Comparison of ENCODE assay signal across 8 mouse cellular contexts in genomic region chr14:30561470-30562187, GRCm38 (mm10). TPM values are rescaled to one million over a fixed set of nuclear protein-coding genes. Genes with fewer than 3 reads are reported as not detected.
DNase-seq lines count a peak whose midpoint lies in the region; ATAC-seq and TF ChIP-seq lines count a peak whose summit lies in the region.

No protein-coding gene starts in this region.

- no peak overlapping the region for H3K4me2 ChIP-seq in neural tube, embryonic 14.5 days (ENCODE audit: low read depth, low read length)

- TF ChIP-seq RAD21 in MEL (IDR thresholded peaks at IDR 0.05; ENCODE audit: low read depth, low read length): no peak

- H3K36me3 ChIP-seq in MEL (ENCODE audit: control insufficient read depth in 1 of 2, insufficient read depth in 2 of 2, low read length in 2 of 2): peaks cover 27 to 39% of the 10 kb centered on the region in 2 experiments
- peaks cover 30% of the 10 kb centered on the region for H3K36me3 ChIP-seq in neural tube, embryonic 14.5 days (ENCODE audit: control insufficient read depth, insufficient read depth, low read length)

- H3K27ac ChIP-seq in MEL (ENCODE audit: control insufficient read depth, low read depth, low read length): peak overlapping the region; percentile 72
- no peak overlapping the region for H3K27ac ChIP-seq in neural tube, embryonic 14.5 days (ENCODE audit: low read depth, low read length)

- H3K9ac ChIP-seq in MEL (ENCODE audit: control insufficient read depth, low read depth, low read length, poor library complexity, severe bottlenecking): peak overlapping the region; percentile 17; the same call in 1 of the 2 replicates
- no peak overlapping the region for H3K9ac ChIP-seq in neural tube, embryonic 14.5 days (replicated peaks; ENCODE audit: low read depth, low read length)

- no peak for TF ChIP-seq CTCF in MEL (IDR thresholded peaks at IDR 0.05 in 2 of 3, conservative IDR thresholded peaks at IDR 0.05 in 1 of 3; ENCODE audit: control insufficient read depth in 1 of 3, insufficient read depth in 1 of 3, low read depth in 2 of 3, low read length in 3 of 3, poor library complexity in 1 of 3, severe bottlenecking in 1 of 3)

- no peaks in the 10 kb centered on the region for H3K27me3 ChIP-seq in MEL (ENCODE audit: control insufficient read depth in 1 of 2, insufficient read depth in 2 of 2, low read length in 2 of 2)
- no peaks in the 10 kb centered on the region for H3K27me3 ChIP-seq in neural tube, embryonic 14.5 days (ENCODE audit: control insufficient read depth, insufficient read depth, low read length)

- TF ChIP-seq EP300 in MEL (IDR thresholded peaks at IDR 0.05; ENCODE audit: low read depth in 1 of 2, low read length in 2 of 2): peak; percentile 96

- H3K4me1 ChIP-seq in MEL (ENCODE audit: control insufficient read depth in 1 of 2, insufficient read depth in 2 of 2, low read length in 2 of 2): peaks cover 15 to 24% of the 10 kb centered on the region in 2 experiments
- 0 out of 2 replicates have a peak, but pooled peaks cover 5% of the 10 kb centered on the region for H3K4me1 ChIP-seq in neural tube, embryonic 14.5 days (ENCODE audit: control insufficient read depth, insufficient read depth, low read length)

- peaks cover 20% of the 10 kb centered on the region; the same call in 1 of the 2 replicates for H3K79me2 ChIP-seq in MEL (ENCODE audit: control insufficient read depth, insufficient read depth, low read length, poor library complexity)

- H3K9me3 ChIP-seq in MEL (replicated peaks; ENCODE audit: insufficient read depth, low read length): no peaks in the 10 kb centered on the region
- no peaks in the 10 kb centered on the region for H3K9me3 ChIP-seq in neural tube, embryonic 14.5 days (ENCODE audit: control insufficient read depth, low read length)

- DNase-seq in heart, adult 11 months: peak; percentile 92
- DNase-seq in heart, postnatal 25 days (ENCODE audit: low spot score): no peak
- DNase-seq in MEL (ENCODE audit: low read depth, low spot score): peak; percentile 92
- DNase-seq in kidney, adult 9 months: peak; percentile 93
- DNase-seq in frontal cortex, postnatal 10 days (ENCODE audit: low spot score in 2 of 2): no peak
- DNase-seq in frontal cortex, postnatal 36 days (ENCODE audit: low spot score in 2 of 2): no peak

- no peak overlapping the region for H3K4me3 ChIP-seq in MEL (ENCODE audit: control insufficient read depth in 1 of 2, insufficient read depth in 1 of 2, low read depth in 2 of 2, low read length in 2 of 2)
- no peak overlapping the region for H3K4me3 ChIP-seq in neural tube, embryonic 14.5 days (ENCODE audit: low read depth, low read length)

- 66% methylated on average over 14 of the region's 14 CpGs for WGBS in neural tube, embryonic 14.5 days

- peak in 1 of 2 experiments; percentile 43; a peak in 2 of 4 replicates for TF ChIP-seq POLR2A in MEL (IDR thresholded peaks at IDR 0.05; ENCODE audit: control insufficient read depth in 1 of 2, insufficient read depth in 1 of 2, low read depth in 1 of 2, low read length in 2 of 2, poor library complexity in 1 of 2)

- intact Hi-C loops in heart, postnatal 25 days (cut with DNase I): no loop called here

- peak; percentile 87 for ATAC-seq in erythroid progenitor cell, adult 5-6 weeks (replicated peaks; ENCODE audit: low FRiP score, poor library complexity, severe bottlenecking)
- ATAC-seq in neural tube, embryonic 14.5 days (ENCODE audit: low read depth): peak; percentile 76; the same call in 1 of the 2 replicates

TF ChIP-seq in MEL, 35 proteins besides CTCF, POLR2A, EP300 and RAD21:
- no peak for TF ChIP-seq ZMIZ1 (IDR thresholded peaks at IDR 0.05; ENCODE audit: low read depth, low read length)
- TF ChIP-seq CHD1 (IDR thresholded peaks at IDR 0.05; ENCODE audit: low read depth, low read length): no peak
- peak; percentile 92 for TF ChIP-seq MAZ (IDR thresholded peaks at IDR 0.05; ENCODE audit: low read depth, low read length)
- TF ChIP-seq TAL1 (IDR thresholded peaks at IDR 0.05; ENCODE audit: low read length): peak; percentile 95
- no peak for TF ChIP-seq ZKSCAN1 (IDR thresholded peaks at IDR 0.05; ENCODE audit: low read depth, low read length)
- peak; percentile 68; the same call in 1 of the 2 replicates for TF ChIP-seq ZNF384 (IDR thresholded peaks at IDR 0.05; ENCODE audit: low read depth, low read length)
- peak; percentile 83 for TF ChIP-seq RCOR1 (IDR thresholded peaks at IDR 0.05; ENCODE audit: low read depth, low read length)
- no peak for TF ChIP-seq SMC3 (IDR thresholded peaks at IDR 0.05; ENCODE audit: low read depth, low read length)
- TF ChIP-seq NELFE (IDR thresholded peaks at IDR 0.05; ENCODE audit: low read depth, low read length): no peak
- TF ChIP-seq SIN3A (IDR thresholded peaks at IDR 0.05; ENCODE audit: low read length): peak; percentile 66
- peak; percentile 41; the same call in 1 of the 2 replicates for TF ChIP-seq MYC (IDR thresholded peaks at IDR 0.05; ENCODE audit: low read depth, low read length)
- TF ChIP-seq USF2 (IDR thresholded peaks at IDR 0.05; ENCODE audit: borderline replicate concordance in 1 of 2, insufficient read depth in 1 of 2, low read depth in 1 of 2, low read length in 2 of 2): no peak
- peak; percentile 44 for TF ChIP-seq HCFC1 (IDR thresholded peaks at IDR 0.05; ENCODE audit: low read depth, low read length)
- TF ChIP-seq POLR2AphosphoS2 (IDR thresholded peaks at IDR 0.05; ENCODE audit: low read length): peak; percentile 82
- no peak for TF ChIP-seq MEF2A (IDR thresholded peaks at IDR 0.05; ENCODE audit: extremely low read depth, insufficient replicate concordance, low read depth, low read length, poor library complexity, severe bottlenecking)
- TF ChIP-seq TCF12 (IDR thresholded peaks at IDR 0.05; ENCODE audit: low read depth, low read length): peak; percentile 98
- TF ChIP-seq ELF1 (IDR thresholded peaks at IDR 0.05; ENCODE audit: low read depth, low read length): 0 out of 2 replicates have a peak, but pooled peaks have one; percentile 28
- TF ChIP-seq BHLHE40 (IDR thresholded peaks at IDR 0.05; ENCODE audit: borderline replicate concordance, low read depth, low read length): no peak
- no peak for TF ChIP-seq ZC3H11A (IDR thresholded peaks at IDR 0.05; ENCODE audit: low read depth, low read length)
- no peak for TF ChIP-seq JUND (IDR thresholded peaks at IDR 0.05; ENCODE audit: low read depth, low read length)
- TF ChIP-seq NRF1 (IDR thresholded peaks at IDR 0.05; ENCODE audit: insufficient read depth, low read depth, low read length, poor library complexity, severe bottlenecking): no peak
- no peak for TF ChIP-seq MAX (IDR thresholded peaks at IDR 0.05; ENCODE audit: low read length)
- TF ChIP-seq MAFK (IDR thresholded peaks at IDR 0.05; ENCODE audit: borderline replicate concordance, low read depth, low read length): peak; percentile 56; the same call in 1 of the 2 replicates
- TF ChIP-seq MYB (IDR thresholded peaks at IDR 0.05; ENCODE audit: low read depth, low read length): no peak
- no peak for TF ChIP-seq POLR2AphosphoS5 (IDR thresholded peaks at IDR 0.05; ENCODE audit: borderline replicate concordance, low read depth, low read length)
- no peak for TF ChIP-seq E2F4 (IDR thresholded peaks at IDR 0.05; ENCODE audit: borderline replicate concordance, low read depth, low read length)
- TF ChIP-seq MXI1 (IDR thresholded peaks at IDR 0.05; ENCODE audit: low read depth, low read length): no peak
- TF ChIP-seq TBP (IDR thresholded peaks at IDR 0.05; ENCODE audit: low read depth, low read length): 0 out of 2 replicates have a peak, but pooled peaks have one; percentile 8
- no peak for TF ChIP-seq USF1 (IDR thresholded peaks at IDR 0.05; ENCODE audit: low read depth, low read length)
- no peak for TF ChIP-seq KAT2A (conservative IDR thresholded peaks at IDR 0.05; ENCODE audit: low read depth, low read length)
- TF ChIP-seq UBTF (IDR thresholded peaks at IDR 0.05; ENCODE audit: borderline replicate concordance, insufficient read depth, low read depth, low read length): no peak
- peak; percentile 89 for TF ChIP-seq ETS1 (IDR thresholded peaks at IDR 0.05; ENCODE audit: low read depth, low read length)
- no peak for TF ChIP-seq GABPA (IDR thresholded peaks at IDR 0.05; ENCODE audit: low read depth, low read length)
- peak; percentile 97 for TF ChIP-seq GATA1 (IDR thresholded peaks at IDR 0.05; ENCODE audit: low read depth, low read length)
- no peak; the same call in 1 of the 2 replicates for TF ChIP-seq CHD2 (IDR thresholded peaks at IDR 0.05; ENCODE audit: low read length)
TF ChIP-seq in MEL: peak in this region for 14.

RNA-seq across cellular contexts. Expression of gene Tkt, which starts 13.5 kb away (rescaled TPM):
- 10 to 100 TPM; 34.5 to 39.8 TPM for total RNA-seq in heart, postnatal 25 days (2021)
- total RNA-seq in MEL (2012; rRNA removed): 636 and 640 TPM in 2 replicates
- 1,000 to 10,000 TPM in 1 of 2 experiments, 100 to 1,000 TPM in 1; 115 to 1,273 TPM for polyA plus RNA-seq in MEL (2012; ENCODE audit: insufficient read depth in 1 of 2, insufficient read length in 2 of 2, low read depth in 1 of 2, low replicate concordance in 2 of 2, missing spikeins in 1 of 2)
- 75.5 and 90.8 TPM in 2 replicates for total RNA-seq in erythroid progenitor cell, adult 5-6 weeks (2015; ENCODE audit: low replicate concordance)
- total RNA-seq in erythroid progenitor cell, adult 5-6 weeks (2017; ENCODE audit: low replicate concordance): 145 and 161 TPM in 2 replicates
- 81.9 and 169 TPM in 2 replicates for polyA plus RNA-seq in neural tube, embryonic 14.5 days (2014; fragmentation: Nextera tagmentation; extraction: Ambion mirVana)

Comparison
In these comparisons a context has a peak if more than half of its experiments do, and no peak if none do; other contexts are left out.
1. DNase-seq: peak in heart, adult 11 months (single experiment), MEL (single experiment) and kidney, adult 9 months (single experiment); none in heart, postnatal 25 days (single experiment), frontal cortex, postnatal 10 days (0 of 2) and frontal cortex, postnatal 36 days (0 of 2).